Mouse (Mus musculus) T-helper 2 cell (primary cell): ENCODE data around the gene Dnal4.

Source experiments
- in situ Hi-C: fragments of 300-600 bp; cut with MboI, MseI; formaldehyde crosslinking; loops from one replicate; pipeline ENCODE4 v1.15.1; 2025; ENCODE audit warnings: high pct_unique_total_duplicates

The Dnal4 gene

GRCm38 (mm10) chr15:79800701-79801100 is 23.1 kb upstream of the Dnal4 start:
- in situ Hi-C loops, result no loop called here

DNA sequence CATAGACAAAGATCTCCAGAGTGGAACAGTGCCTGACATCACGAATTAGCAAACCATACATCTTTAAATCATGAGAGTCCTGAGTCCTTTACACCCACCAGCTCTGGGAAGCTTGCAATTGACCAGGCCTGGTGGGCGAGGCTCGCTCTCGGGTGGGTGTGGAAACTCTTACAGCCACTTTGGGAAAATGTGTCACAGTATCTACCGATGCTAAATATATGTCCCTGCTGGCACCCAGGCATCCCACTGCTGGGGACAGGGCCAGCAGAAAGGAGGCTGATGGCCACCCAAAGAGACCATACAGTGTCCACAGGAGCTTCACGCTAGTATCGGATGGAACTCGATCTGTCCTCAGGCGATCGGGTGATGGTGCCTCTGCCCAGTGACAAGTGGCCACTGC is 20.9 kb upstream of the Dnal4 start:
- in situ Hi-C loops, result loop anchor here (10.0 kb wide), 1 partner anchor 56 kb away; no protein-coding TSS in a partner anchor

DNA sequence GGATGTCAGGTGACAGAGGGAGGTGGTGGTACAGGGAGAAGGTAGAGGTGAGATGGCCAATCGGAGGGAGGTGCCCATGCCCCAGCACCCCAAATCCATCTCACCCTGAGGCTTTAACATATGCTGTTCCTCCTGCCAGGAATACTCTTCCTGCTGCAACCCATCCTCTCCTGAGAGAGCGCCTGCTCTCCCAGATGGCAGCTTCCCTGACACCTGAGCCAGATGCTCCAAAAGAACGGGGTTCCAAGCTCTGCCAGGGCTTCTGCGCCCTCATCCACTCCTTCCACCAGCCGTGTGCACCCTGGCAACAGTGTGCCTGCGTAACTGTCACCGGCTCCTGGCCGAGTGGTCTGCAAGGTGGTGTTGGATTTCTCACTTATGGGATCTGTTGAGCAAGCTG is 20.0 kb upstream of the Dnal4 start:
- in situ Hi-C loops, result loop anchor here (10.0 kb wide), 1 partner anchor 57 kb away; no protein-coding TSS in a partner anchor

DNA sequence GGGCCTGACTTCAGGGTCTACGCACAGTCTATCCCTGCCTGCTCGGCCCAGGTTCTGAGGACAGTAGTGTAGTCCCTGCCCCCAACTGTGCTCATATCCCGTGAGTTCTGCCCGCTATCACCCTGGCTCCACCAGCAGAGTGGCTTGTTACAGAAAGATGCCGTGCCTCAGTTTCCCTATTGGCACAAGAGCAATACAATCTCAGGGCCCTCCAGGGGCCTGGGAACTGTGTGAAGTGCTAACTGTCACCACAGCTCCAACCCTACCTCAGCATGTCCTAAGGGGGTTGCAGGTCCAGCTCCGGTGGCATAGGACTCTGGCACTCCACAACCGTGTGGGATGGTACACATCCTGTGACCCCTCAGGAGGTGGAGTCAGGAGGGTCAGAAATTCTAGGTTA is 19.4 kb upstream of the Dnal4 start:
- in situ Hi-C loops, result loop anchor here (10.0 kb wide), 1 partner anchor 58 kb away; no protein-coding TSS in a partner anchor

DNA sequence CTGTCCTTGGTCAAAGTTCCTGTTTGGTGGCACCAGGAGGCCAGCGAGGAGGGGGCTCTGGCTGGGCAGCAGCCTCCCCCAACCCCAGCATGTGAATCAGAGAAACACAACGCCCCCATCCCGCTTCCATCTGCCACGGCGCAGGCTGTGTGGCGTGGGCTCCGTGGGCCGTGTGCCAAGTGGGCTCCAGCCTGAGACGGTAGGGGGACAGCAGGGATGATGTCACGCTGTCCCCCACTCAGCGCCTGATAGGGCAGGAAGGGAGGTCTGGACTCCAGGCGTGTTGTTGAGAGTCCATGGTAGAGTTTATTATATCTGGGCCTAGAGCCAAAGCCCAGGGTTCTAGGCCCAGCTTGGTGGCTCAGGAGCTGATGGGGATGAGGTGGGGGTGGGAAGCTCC is 18.6 kb upstream of the Dnal4 start:
- in situ Hi-C loops, result loop anchor here (10.0 kb wide), 1 partner anchor 59 kb away; no protein-coding TSS in a partner anchor

- in situ Hi-C loops, result loop anchor here (10.0 kb wide), 1 partner anchor 61 kb away; no protein-coding TSS in a partner anchor
Measured at GRCm38 (mm10) chr15:79794173-79794572, 16.5 kb upstream of the Dnal4 start.

DNA sequence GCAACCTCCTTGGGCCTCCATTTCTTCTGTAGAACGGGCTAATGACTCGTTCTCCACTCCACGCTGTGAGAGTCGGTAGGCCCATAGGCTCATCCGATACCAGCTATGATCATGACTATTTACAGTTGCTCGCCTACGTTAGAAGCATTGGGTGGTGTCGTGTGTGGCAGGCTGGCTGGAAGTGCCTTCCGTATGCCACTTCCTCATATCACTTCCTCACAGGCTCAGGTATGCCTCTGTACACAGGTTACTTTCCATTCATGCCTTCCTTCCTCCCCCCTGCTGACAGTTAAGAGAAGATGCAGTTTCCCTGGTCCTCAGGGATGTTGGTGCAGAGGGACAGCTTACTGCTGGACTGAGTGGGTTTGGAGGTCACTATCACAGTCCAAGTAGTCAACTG is 15.4 kb upstream of the Dnal4 start:
- in situ Hi-C loops, result loop anchor here (10.0 kb wide), 1 partner anchor 62 kb away; no protein-coding TSS in a partner anchor

DNA sequence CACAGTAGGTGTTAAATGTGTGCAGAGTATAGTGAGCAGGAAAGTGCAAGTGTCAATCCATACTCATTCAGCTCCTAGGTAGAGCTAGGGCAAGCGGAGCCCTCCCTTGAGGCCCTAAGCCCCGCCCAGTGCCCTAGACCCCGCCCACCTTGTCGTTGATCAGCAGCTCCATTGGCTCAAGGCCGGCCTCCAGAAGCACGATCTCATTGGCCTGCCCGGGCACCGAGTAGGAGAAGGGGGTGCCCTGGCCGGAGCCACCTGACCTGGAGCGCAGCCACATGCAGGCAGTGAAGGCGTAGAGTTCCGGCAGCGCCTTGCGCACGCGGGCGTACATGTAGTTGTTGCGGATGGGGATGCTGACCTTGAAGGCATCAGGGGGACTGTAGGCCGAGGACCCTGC is 14.8 kb upstream of the Dnal4 start:
- in situ Hi-C loops, result loop anchor here (10.0 kb wide), 1 partner anchor 62 kb away; no protein-coding TSS in a partner anchor

DNA sequence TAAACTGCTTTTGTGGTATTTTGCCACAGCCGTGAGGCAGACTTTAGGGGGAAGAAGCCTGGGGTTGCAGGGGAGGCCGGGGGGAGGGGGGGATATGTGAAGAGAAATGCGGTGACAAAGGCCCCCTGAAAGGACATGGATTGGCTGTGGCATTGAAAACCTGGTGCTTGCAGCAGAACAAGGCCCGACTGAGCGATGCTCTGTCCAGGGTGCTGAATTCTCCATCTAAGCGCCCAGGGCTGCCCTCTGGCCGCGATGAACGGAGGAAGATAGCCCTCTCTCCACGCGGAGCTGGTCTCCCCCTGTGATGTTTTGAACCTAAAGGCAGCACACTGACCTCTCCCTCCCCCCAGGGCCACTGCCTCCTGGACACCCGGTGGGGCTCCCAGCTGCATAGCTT is 13.9 kb upstream of the Dnal4 start:
- in situ Hi-C loops, result loop anchor here (10.0 kb wide), 1 partner anchor 63 kb away; no protein-coding TSS in a partner anchor

DNA sequence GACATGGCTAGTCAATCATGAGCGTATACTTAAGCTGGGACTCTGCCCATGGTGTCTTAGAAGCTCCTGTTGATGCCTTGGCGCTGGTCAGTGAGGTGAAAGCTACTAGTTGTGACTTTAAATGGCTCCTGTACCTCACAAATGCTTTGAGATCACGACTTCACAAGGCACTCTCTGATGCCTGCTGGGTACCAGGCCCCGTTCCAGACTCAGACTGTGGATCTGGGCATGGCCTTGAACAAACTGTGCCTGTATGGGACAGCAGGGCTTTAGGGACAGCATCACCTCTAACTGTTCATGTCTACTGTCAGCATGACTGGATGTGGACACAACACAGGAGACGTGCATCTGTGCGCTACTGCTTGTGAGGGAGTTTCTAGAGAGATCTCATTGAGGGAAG is 13.3 kb upstream of the Dnal4 start:
- in situ Hi-C loops, result loop anchor here (10.0 kb wide), 1 partner anchor 64 kb away; no protein-coding TSS in a partner anchor

DNA sequence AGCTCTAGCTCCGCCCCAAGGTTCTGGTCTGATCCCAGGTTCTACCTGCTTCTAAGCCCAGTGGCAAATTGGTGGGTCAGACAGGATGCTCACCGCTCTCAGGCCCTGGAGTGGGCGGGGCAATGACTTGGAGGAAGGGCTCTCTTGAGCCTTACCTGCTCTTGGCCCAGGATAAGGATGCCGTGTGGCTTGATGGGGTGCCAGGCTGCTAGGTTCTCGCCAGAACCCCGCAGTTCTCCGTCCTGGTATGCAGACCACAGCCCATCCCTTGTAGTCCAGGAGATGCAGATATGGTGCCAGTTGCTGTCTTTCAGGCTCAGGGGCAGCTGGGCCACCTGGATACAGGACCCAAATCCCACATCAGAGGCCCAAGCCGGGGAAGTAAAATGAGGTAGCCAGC is 12.5 kb upstream of the Dnal4 start:
- in situ Hi-C loops, result loop anchor here (10.0 kb wide), 1 partner anchor 65 kb away; no protein-coding TSS in a partner anchor

DNA sequence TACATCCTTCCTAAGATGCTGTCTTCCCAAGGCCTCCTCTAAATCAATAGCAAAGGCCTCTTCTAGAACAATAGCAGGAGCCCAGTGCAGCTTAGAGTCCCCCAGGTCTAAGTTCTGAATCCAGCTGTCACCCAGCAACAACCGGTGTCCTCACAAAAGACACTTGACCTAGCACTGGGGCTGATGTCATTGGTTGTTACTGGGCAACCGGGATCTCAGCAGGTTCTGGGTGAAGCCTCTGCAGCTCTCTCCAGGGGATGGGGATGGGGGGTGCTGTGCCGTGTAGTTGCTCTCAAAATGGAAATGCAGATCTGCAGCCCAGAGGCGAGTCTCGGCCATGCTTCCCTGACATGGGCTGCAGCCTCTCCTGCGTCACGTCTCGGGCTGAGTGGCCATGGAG is 10.2 kb upstream of the Dnal4 start:
- in situ Hi-C loops, result no loop called here

DNA sequence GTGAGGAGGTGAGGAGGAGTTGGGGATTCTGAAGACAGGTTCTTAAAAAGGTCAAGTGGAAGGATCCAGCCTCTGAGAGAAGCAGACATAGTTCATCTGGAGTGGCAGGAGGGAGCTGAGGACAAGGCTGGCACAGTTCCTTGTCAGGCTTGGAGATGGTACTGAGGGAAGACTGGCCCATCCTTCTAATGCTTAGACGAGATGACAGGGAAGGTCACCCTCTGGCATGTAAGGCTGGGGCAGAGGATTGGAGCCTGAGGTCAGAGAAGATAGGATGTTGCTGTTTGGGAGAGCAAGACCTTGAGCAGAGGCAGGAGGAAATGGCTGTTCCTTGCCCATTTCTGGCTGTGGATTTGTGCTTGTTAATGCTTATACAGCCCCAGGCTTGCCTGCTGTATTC is 7.4 kb upstream of the Dnal4 start:
- in situ Hi-C loops, result no loop called here

DNA sequence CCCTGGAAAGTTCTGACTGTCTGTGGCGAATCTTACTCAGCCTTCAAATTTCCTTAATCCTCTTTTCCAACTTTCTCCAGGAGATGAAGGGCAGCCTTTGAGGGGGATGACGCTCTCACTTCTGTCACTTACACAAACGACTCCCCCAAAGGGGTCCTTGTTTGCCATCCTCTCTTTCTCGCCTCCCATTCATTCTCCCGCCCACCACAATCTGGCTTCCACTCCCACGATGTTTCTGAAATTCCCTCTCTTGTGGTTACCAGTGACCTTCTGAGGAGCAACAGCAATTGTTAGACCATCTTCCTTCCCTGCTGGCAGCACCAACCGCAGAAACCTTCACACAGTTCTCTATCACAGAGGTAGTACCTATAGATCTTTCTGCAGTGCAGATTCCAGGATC is 2.0 kb downstream of the Dnal4 start:
- in situ Hi-C loops, result no loop called here

- in situ Hi-C loops, result no loop called here
Measured at GRCm38 (mm10) chr15:79774117-79775027, 3.3 kb downstream of the Dnal4 start.

GRCm38 (mm10) chr15:79770629-79771240 is 6.9 kb downstream of the Dnal4 start:
- in situ Hi-C loops, result no loop called here

DNA sequence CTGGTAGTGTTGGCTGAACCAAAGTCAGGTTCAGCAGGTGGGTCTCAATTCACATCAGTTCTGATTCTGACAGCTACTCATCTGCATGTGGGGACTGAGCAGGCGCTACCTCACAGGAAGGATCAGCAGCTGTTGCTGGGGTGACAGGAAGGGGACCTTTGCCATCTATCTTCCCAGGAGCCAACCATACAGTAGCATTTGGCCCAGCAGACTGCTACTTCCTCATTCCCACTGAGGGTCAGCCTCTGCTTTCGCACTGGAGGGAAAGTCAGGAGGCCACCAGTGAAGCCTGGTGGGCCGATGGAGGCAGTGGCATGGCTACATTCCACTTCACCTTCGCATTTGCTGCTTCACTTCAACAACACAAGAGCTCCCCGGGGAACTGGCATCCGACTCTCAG is 9.3 kb downstream of the Dnal4 start:
- in situ Hi-C loops, result no loop called here

GRCm38 (mm10) chr15:79767327-79767961 is 10.2 kb downstream of the Dnal4 start:
- in situ Hi-C loops, result no loop called here

GRCm38 (mm10) chr15:79766586-79767071 is 11.0 kb downstream of the Dnal4 start:
- in situ Hi-C loops, result no loop called here

DNA sequence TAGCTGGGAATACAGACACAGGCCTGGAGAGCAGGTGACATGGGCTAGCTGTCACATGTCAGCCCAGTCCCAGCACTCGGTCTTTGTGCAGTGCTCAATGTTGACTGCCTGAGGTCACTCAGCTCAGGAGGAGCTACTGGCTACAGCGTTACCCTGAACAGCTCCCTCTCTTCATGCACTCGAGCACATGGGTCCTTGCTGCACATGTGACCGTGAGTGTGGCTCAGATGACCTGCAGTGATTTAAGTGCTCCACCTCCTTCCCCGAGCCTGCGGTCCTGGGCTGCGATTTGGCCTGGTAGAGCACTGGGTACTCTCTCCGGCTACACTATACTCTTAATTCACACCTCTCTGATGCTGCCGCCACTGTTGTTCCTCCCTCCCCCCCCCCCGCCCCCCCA is 11.5 kb downstream of the Dnal4 start:
- in situ Hi-C loops, result no loop called here

DNA sequence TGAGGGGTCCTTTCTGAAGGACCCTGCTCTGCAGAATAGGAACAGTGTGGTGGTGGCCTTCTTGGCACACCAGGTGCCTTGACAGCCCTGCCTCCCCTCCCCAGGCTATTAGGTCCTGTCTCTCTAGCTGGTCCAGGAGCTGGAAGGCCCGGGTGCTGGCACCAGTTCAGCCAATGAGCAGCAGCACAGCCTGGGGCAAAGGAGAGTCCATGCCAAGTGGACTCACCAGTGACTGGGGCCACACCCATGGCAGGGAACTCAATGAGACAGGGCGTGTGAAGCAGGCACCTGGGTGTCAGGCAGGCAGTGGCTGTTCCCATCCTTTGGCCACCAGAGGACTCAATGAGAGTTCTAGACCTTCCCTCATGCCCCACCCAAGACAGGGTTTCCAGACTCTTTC is 12.3 kb downstream of the Dnal4 start:
- in situ Hi-C loops, result no loop called here
